In genomic region chr7:63912234-63912810, GRCm38 (mm10) we compare ENCODE assay signal across 8 mouse cellular contexts. TPM values are rescaled to one million over a fixed set of nuclear protein-coding genes. Genes with fewer than 3 reads are reported as not detected.
DNase-seq lines count a peak whose midpoint lies in the region; ATAC-seq and TF ChIP-seq lines count a peak whose summit lies in the region.

No protein-coding gene starts in this region.

- no peak overlapping the region for H3K4me3 ChIP-seq in embryonic facial prominence, embryonic 11.5 days (ENCODE audit: low read depth, low read length)
- no peak overlapping the region for H3K4me3 ChIP-seq in heart, embryonic 16.5 days (ENCODE audit: low read length)
- H3K4me3 ChIP-seq in liver, embryonic 12.5 days, result no peak overlapping the region
- H3K4me3 ChIP-seq in midbrain, postnatal 0 days (ENCODE audit: low read depth, low read length), result no peak overlapping the region

- no peaks in the 10 kb centered on the region for H3K27me3 ChIP-seq in embryonic facial prominence, embryonic 11.5 days (ENCODE audit: control insufficient read depth, insufficient read depth, low read length)
- H3K27me3 ChIP-seq in heart, embryonic 16.5 days (ENCODE audit: control insufficient read depth, insufficient read depth, low read length), result no peaks in the 10 kb centered on the region
- no peaks in the 10 kb centered on the region for H3K27me3 ChIP-seq in liver, embryonic 12.5 days (replicated peaks)
- no peaks in the 10 kb centered on the region for H3K27me3 ChIP-seq in midbrain, postnatal 0 days (ENCODE audit: insufficient read depth, low read length)

- WGBS in embryonic facial prominence, embryonic 11.5 days, result 31% methylated on average over 7 of the region's 7 CpGs
- 35% methylated on average over 7 of the region's 7 CpGs for WGBS in heart, embryonic 16.5 days
- 46% methylated on average over 7 of the region's 7 CpGs for WGBS in liver, embryonic 12.5 days (ENCODE audit: insufficient replicate concordance)
- 24% methylated on average over 7 of the region's 7 CpGs for WGBS in midbrain, postnatal 0 days

- no peaks in the 10 kb centered on the region for H3K9me3 ChIP-seq in embryonic facial prominence, embryonic 11.5 days (replicated peaks; ENCODE audit: control insufficient read depth, low read length)
- no peaks in the 10 kb centered on the region for H3K9me3 ChIP-seq in heart, embryonic 16.5 days (replicated peaks; ENCODE audit: control insufficient read depth, low read length)
- H3K9me3 ChIP-seq in liver, embryonic 12.5 days (replicated peaks), result no peaks in the 10 kb centered on the region
- H3K9me3 ChIP-seq in midbrain, postnatal 0 days (ENCODE audit: low read length), result no peaks in the 10 kb centered on the region

- peaks cover 2% of the 10 kb centered on the region; the same call in 1 of the 2 replicates for H3K4me1 ChIP-seq in embryonic facial prominence, embryonic 11.5 days (ENCODE audit: control insufficient read depth, insufficient read depth, low read length)
- H3K4me1 ChIP-seq in heart, embryonic 16.5 days (ENCODE audit: control insufficient read depth, insufficient read depth, low read length), result peaks cover 70% of the 10 kb centered on the region
- peaks cover 87% of the 10 kb centered on the region for H3K4me1 ChIP-seq in liver, embryonic 12.5 days
- peaks cover 12% of the 10 kb centered on the region for H3K4me1 ChIP-seq in midbrain, postnatal 0 days (ENCODE audit: insufficient read depth, low read length)

- DNase-seq in frontal cortex, postnatal 36 days (ENCODE audit: low spot score in 2 of 2), result no peak
- peak; percentile 32 for DNase-seq in embryonic facial prominence, embryonic 11.5 days (ENCODE audit: low spot score)
- DNase-seq in midbrain, postnatal 0 days (ENCODE audit: low spot score), result peak; percentile 48
- no peak for DNase-seq in urinary bladder, postnatal 14 days (ENCODE audit: low spot score)
- no peak for DNase-seq in urinary bladder, postnatal 4 days (ENCODE audit: low spot score in 2 of 2)

- H3K27ac ChIP-seq in embryonic facial prominence, embryonic 11.5 days (replicated peaks; ENCODE audit: low read depth, low read length), result no peak overlapping the region
- peak overlapping the region; percentile 86 for H3K27ac ChIP-seq in heart, embryonic 16.5 days (ENCODE audit: low read length)
- H3K27ac ChIP-seq in liver, embryonic 12.5 days, result peak overlapping the region; percentile 28; the same call in 1 of the 2 replicates
- H3K27ac ChIP-seq in midbrain, postnatal 0 days (ENCODE audit: low read depth, low read length), result peak overlapping the region; percentile 32; the same call in 1 of the 2 replicates

- H3K4me2 ChIP-seq in embryonic facial prominence, embryonic 11.5 days (ENCODE audit: low read depth, low read length), result no peak overlapping the region
- H3K4me2 ChIP-seq in heart, embryonic 16.5 days (ENCODE audit: low read depth, low read length), result peak overlapping the region; percentile 5; the same call in 1 of the 2 replicates
- H3K4me2 ChIP-seq in liver, embryonic 12.5 days, result no peak overlapping the region
- H3K4me2 ChIP-seq in midbrain, postnatal 0 days (ENCODE audit: low read depth, low read length, poor library complexity, severe bottlenecking), result no peak overlapping the region

- ATAC-seq in frontal cortex, adult (ENCODE audit: low TSS enrichment), result 0 out of 2 replicates have a peak, but pooled peaks have one; percentile 10
- 0 out of 2 replicates have a peak, but pooled peaks have one; percentile 11 for ATAC-seq in embryonic facial prominence, embryonic 11.5 days (replicated peaks; ENCODE audit: insufficient number of reproducible peaks, low FRiP score, low TSS enrichment, low read depth)
- peak; percentile 2; the same call in 1 of the 2 replicates for ATAC-seq in heart, embryonic 16.5 days (replicated peaks; ENCODE audit: extremely low read depth, insufficient read depth, low FRiP score)
- peak; percentile 40; the same call in 1 of the 2 replicates for ATAC-seq in liver, embryonic 12.5 days
- peak; percentile 24; the same call in 1 of the 2 replicates for ATAC-seq in midbrain, postnatal 0 days (ENCODE audit: low FRiP score)

- TF ChIP-seq CTCF in midbrain, postnatal 0 days (IDR thresholded peaks at IDR 0.05), result no peak

- no peaks in the 10 kb centered on the region for H3K36me3 ChIP-seq in embryonic facial prominence, embryonic 11.5 days (replicated peaks; ENCODE audit: control insufficient read depth, insufficient read depth, low read depth, low read length)
- H3K36me3 ChIP-seq in heart, embryonic 16.5 days (ENCODE audit: control insufficient read depth, insufficient read depth), result no peaks in the 10 kb centered on the region
- H3K36me3 ChIP-seq in liver, embryonic 12.5 days, result peaks cover 3% of the 10 kb centered on the region; the same call in 1 of the 2 replicates
- H3K36me3 ChIP-seq in midbrain, postnatal 0 days (ENCODE audit: insufficient read depth, low read length), result no peaks in the 10 kb centered on the region

- no peak overlapping the region for H3K9ac ChIP-seq in embryonic facial prominence, embryonic 11.5 days (replicated peaks; ENCODE audit: low read length)
- H3K9ac ChIP-seq in heart, embryonic 16.5 days (ENCODE audit: low read length), result peak overlapping the region; percentile 49
- H3K9ac ChIP-seq in liver, embryonic 12.5 days, result no peak overlapping the region
- H3K9ac ChIP-seq in midbrain, postnatal 0 days (replicated peaks; ENCODE audit: low read length, poor library complexity, severe bottlenecking), result no peak overlapping the region

RNA-seq across cellular contexts. Expression of gene E030018B13Rik, which starts 4.3 kb away (rescaled TPM):
- not detected in 2 replicates for polyA plus RNA-seq in embryonic facial prominence, embryonic 11.5 days (2014; fragmentation: Nextera tagmentation; extraction: Ambion mirVana)
- polyA plus RNA-seq in heart, embryonic 16.5 days (2015; fragmentation: Nextera tagmentation; extraction: Ambion mirVana), result 0.18 TPM in 1 of 2 replicates, not detected in the other
- polyA plus RNA-seq in liver, embryonic 12.5 days (2016; fragmentation: Nextera tagmentation; extraction: Ambion mirVana), result not detected in 2 replicates
- not detected in 2 replicates for total RNA-seq in midbrain, postnatal 0 days (2014; rRNA removed)
- not detected in 2 replicates for polyA plus RNA-seq in midbrain, postnatal 0 days (2015; fragmentation: Nextera tagmentation; extraction: Ambion mirVana)

RNA-seq across cellular contexts. Expression of gene Klf13, which starts 26.4 kb away (rescaled TPM):
- 19.9 and 20.3 TPM in 2 replicates for polyA plus RNA-seq in embryonic facial prominence, embryonic 11.5 days (2014; fragmentation: Nextera tagmentation; extraction: Ambion mirVana)
- polyA plus RNA-seq in heart, embryonic 16.5 days (2015; fragmentation: Nextera tagmentation; extraction: Ambion mirVana), result 24.2 and 26.7 TPM in 2 replicates
- polyA plus RNA-seq in liver, embryonic 12.5 days (2016; fragmentation: Nextera tagmentation; extraction: Ambion mirVana), result 17.7 and 20.8 TPM in 2 replicates
- 26.6 and 26.7 TPM in 2 replicates for total RNA-seq in midbrain, postnatal 0 days (2014; rRNA removed)
- polyA plus RNA-seq in midbrain, postnatal 0 days (2015; fragmentation: Nextera tagmentation; extraction: Ambion mirVana), result 19.7 and 21.5 TPM in 2 replicates

Comparison
In these comparisons a context has a peak if more than half of its experiments do, and no peak if none do; other contexts are left out.
1. DNase-seq: peak in embryonic facial prominence, embryonic 11.5 days (single experiment) and midbrain, postnatal 0 days (single experiment); none in frontal cortex, postnatal 36 days (0 of 2), urinary bladder, postnatal 14 days (single experiment) and urinary bladder, postnatal 4 days (0 of 2).
2. Peak in every context shown above with its lines, with median percentiles within 50 percentile points of each other: ATAC-seq.